Mouse (Mus musculus): ENCODE measurements around the gene Ppp1r14b. TPM values are rescaled to one million over a fixed set of nuclear protein-coding genes. Genes with fewer than 3 reads are reported as not detected.

Gene Ppp1r14b
- polyA plus RNA-seq, 1 experiment from 2014 or later: 44.8 TPM

DNA sequence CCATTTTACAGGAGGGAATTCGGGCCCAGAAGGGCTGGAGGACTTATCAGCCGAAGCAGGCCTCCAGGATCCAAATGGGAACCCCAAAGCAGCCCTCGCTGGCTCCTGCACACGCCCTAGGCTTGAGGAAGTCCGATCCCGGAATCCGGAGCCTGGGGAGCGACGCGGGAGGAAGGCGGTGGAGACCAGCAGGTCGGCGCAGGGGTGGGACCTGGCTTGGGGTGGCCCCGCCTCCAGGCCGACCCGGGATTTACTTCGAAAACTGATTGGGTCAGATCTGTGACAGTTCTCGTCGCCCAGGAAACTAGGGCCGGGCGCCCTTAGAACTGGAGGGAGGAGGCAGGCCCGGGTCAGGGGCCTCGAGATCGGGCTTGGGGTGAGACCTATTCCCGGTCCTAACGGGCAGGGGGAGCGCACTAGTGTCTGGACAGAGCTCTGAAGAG lies 32.5 kb upstream of the Ppp1r14b start, which contains the start of gene Gpr137:
Gpr137 (minus strand) TSS at position 232 of the 443 bp plus-strand sequence.
- H3K9me3 ChIP-seq (ENCODE audit: control insufficient read depth, low read length): no peaks in the 10 kb centered on the region
- H3K27ac ChIP-seq (ENCODE audit: low read length): peak within 1 kb of the TSS; percentile 98
- peak; percentile 93 for ATAC-seq (ENCODE audit: low read depth)
- no peaks in the 10 kb centered on the region for H3K27me3 ChIP-seq (ENCODE audit: control insufficient read depth, insufficient read depth, low read depth, low read length)
- peak within 1 kb of the TSS; percentile 99 for H3K4me2 ChIP-seq (ENCODE audit: low read depth, low read length)
- H3K4me1 ChIP-seq (replicated peaks; ENCODE audit: control insufficient read depth, insufficient read depth, low read length): peaks cover 14% of the 10 kb centered on the region
- no peaks in the 10 kb centered on the region for H3K36me3 ChIP-seq (ENCODE audit: control insufficient read depth, insufficient read depth, low read length)
- H3K9ac ChIP-seq (ENCODE audit: low read length): peak within 1 kb of the TSS; percentile 98
- 0% methylated on average over 27 of the region's 27 CpGs for WGBS
- peak within 1 kb of the TSS; percentile 95 for H3K4me3 ChIP-seq (ENCODE audit: low read length)

DNA sequence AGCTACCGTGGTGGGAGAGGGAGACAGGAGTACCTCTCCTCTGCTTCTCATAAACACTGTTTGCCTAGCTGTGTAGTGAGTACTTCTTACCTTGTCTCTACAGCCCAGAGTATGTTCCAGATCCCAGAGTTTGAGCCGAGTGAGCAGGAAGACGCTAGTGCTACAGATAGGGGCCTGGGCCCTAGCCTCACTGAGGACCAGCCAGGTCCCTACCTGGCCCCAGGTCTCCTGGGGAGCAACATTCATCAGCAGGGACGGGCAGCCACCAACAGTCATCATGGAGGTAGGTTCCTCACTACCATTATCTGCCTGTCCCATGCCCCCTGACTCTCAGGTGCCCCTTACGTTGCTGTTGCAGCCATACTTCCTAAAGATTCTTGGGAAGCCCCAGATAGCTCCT lies 32.0 kb upstream of the Ppp1r14b start:
- no peak; the same call in 1 of the 2 replicates for ATAC-seq (ENCODE audit: low read depth)
- Histone ChIP-seq H3K4me3 (ENCODE audit: low read length) (peak overlapping the region; percentile 95), H3K36me3 (ENCODE audit: control insufficient read depth, insufficient read depth, low read length) (no peaks in the 10 kb centered on the region), H3K9me3 (ENCODE audit: control insufficient read depth, low read length) (no peaks in the 10 kb centered on the region), H3K4me2 (ENCODE audit: low read depth, low read length) (peak overlapping the region; percentile 99), H3K9ac (ENCODE audit: low read length) (peak overlapping the region; percentile 98), H3K27ac (ENCODE audit: low read length) (peak overlapping the region; percentile 98), H3K27me3 (ENCODE audit: control insufficient read depth, insufficient read depth, low read depth, low read length) (no peaks in the 10 kb centered on the region), H3K4me1 (replicated peaks; ENCODE audit: control insufficient read depth, insufficient read depth, low read length) (peaks cover 14% of the 10 kb centered on the region)
- WGBS: 29% methylated on average over 5 of the region's 5 CpGs

DNA sequence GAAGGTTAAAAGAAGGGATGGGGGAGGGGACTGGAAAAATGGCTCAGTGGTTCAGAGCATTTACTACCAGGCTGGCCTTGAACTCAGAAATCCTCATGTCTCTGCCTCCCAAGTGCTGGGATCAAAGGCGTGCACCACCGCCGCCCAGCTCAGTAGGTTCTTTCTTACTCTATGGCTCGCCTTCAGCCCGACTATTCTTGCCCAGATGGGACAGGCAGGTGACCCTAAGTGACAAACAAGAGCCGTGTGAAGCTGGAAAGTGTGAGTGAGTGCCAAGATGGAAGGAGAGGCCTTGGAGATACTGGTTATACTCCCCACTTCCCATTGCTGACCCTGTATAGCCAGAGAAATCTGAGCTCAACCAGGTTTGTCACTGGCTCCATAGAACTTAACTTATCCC lies 31.1 kb upstream of the Ppp1r14b start:
- Histone ChIP-seq H3K4me2 (ENCODE audit: low read depth, low read length) (no peak overlapping the region), H3K36me3 (ENCODE audit: control insufficient read depth, insufficient read depth, low read length) (no peaks in the 10 kb centered on the region)
- no peak for ATAC-seq (ENCODE audit: low read depth)

DNA sequence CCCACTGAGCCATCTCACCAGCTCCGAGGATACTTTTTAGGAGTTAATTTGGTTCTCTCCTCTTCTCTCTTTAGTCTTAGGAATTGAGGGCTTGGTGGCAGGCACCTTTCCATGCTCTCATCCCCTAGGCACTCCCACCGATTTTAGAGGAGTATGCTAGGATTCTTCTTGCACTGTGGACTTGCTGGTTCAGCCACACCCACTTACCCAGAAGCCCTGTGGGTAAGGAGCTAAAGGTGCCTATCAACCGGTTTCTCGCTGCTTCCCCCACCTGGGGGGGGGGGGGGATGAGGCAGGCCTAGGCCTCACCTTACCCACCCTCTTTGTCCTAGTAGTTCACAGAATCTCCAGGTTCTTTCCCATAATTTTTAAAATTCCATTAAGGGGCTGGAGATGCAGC lies 27.0 kb upstream of the Ppp1r14b start:
- no peak for ATAC-seq (ENCODE audit: low read depth)
- Histone ChIP-seq H3K4me2 (ENCODE audit: low read depth, low read length) (no peak overlapping the region), H3K4me1 (replicated peaks; ENCODE audit: control insufficient read depth, insufficient read depth, low read length) (peaks cover 18% of the 10 kb centered on the region), H3K9me3 (ENCODE audit: control insufficient read depth, low read length) (no peaks in the 10 kb centered on the region), H3K4me3 (ENCODE audit: low read length) (no peak overlapping the region), H3K27ac (ENCODE audit: low read length) (no peak overlapping the region), H3K27me3 (ENCODE audit: control insufficient read depth, insufficient read depth, low read depth, low read length) (no peaks in the 10 kb centered on the region), H3K9ac (ENCODE audit: low read length) (no peak overlapping the region), H3K36me3 (ENCODE audit: control insufficient read depth, insufficient read depth, low read length) (no peaks in the 10 kb centered on the region)
- 51% methylated on average over 4 of the region's 4 CpGs for WGBS

More for the DNA sequence above, 31.1 kb upstream of the Ppp1r14b start:
- Histone ChIP-seq H3K4me1 (replicated peaks; ENCODE audit: control insufficient read depth, insufficient read depth, low read length) (peaks cover 14% of the 10 kb centered on the region), H3K27ac (ENCODE audit: low read length) (no peak overlapping the region), H3K9me3 (ENCODE audit: control insufficient read depth, low read length) (no peaks in the 10 kb centered on the region), H3K27me3 (ENCODE audit: control insufficient read depth, insufficient read depth, low read depth, low read length) (no peaks in the 10 kb centered on the region), H3K9ac (ENCODE audit: low read length) (no peak overlapping the region), H3K4me3 (ENCODE audit: low read length) (no peak overlapping the region)
- WGBS: 94% methylated on average over 6 of the region's 6 CpGs

DNA sequence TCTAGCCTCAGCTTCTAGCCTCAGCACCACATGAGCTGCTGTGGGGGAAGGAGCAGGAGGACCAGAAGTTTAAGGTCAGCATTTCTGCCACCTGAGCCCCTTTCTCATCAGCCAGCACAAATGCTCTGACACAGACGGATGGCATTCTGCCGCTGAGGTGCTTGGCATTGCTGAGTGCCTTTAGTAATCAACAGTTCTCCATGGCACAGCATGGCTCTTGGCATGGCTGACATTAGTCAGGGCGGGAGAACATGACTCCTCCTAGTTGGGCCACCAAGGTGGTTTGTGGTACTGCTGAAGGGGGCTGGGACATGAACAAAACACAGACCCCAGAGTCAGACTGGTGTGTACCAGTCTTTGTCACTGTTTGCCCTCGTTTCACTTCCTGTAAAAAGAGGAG lies 26.6 kb upstream of the Ppp1r14b start:
- H3K4me3 ChIP-seq (ENCODE audit: low read length): no peak overlapping the region
- H3K27me3 ChIP-seq (ENCODE audit: control insufficient read depth, insufficient read depth, low read depth, low read length): no peaks in the 10 kb centered on the region
- no peaks in the 10 kb centered on the region for H3K36me3 ChIP-seq (ENCODE audit: control insufficient read depth, insufficient read depth, low read length)
- no peak overlapping the region for H3K27ac ChIP-seq (ENCODE audit: low read length)
- no peaks in the 10 kb centered on the region for H3K9me3 ChIP-seq (ENCODE audit: control insufficient read depth, low read length)
- 78% methylated on average over 4 of the region's 4 CpGs for WGBS
- H3K4me2 ChIP-seq (ENCODE audit: low read depth, low read length): no peak overlapping the region
- H3K4me1 ChIP-seq (replicated peaks; ENCODE audit: control insufficient read depth, insufficient read depth, low read length): peaks cover 18% of the 10 kb centered on the region
- no peak for ATAC-seq (ENCODE audit: low read depth)
- H3K9ac ChIP-seq (ENCODE audit: low read length): no peak overlapping the region

DNA sequence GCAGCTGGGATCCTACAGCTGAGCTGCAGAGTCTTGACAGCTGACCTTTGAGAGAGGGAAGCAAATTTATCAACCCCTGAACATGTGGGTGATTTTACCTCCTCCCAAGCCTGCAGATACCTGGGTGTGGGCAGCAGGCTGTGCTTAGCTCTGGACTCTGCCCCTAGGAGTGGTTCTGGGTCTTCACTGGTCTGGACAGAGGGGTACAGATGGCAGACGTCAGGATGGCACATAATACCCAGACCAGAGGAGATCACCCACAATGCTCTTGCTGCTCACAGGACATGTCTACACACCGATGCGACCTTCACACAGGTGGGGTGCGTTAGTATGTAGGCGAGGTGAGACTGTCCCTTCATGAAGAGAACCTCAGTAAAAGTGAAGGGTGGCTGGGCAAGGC lies 25.2 kb upstream of the Ppp1r14b start:
- no peak overlapping the region for H3K9ac ChIP-seq (ENCODE audit: low read length)
- no peak overlapping the region for H3K27ac ChIP-seq (ENCODE audit: low read length)
- WGBS: 88% methylated on average over 5 of the region's 5 CpGs
- no peak overlapping the region for H3K4me3 ChIP-seq (ENCODE audit: low read length)
- peaks cover 21% of the 10 kb centered on the region for H3K4me1 ChIP-seq (replicated peaks; ENCODE audit: control insufficient read depth, insufficient read depth, low read length)
- no peaks in the 10 kb centered on the region for H3K27me3 ChIP-seq (ENCODE audit: control insufficient read depth, insufficient read depth, low read depth, low read length)
- no peak for ATAC-seq (ENCODE audit: low read depth)
- no peaks in the 10 kb centered on the region; the same call in 1 of the 2 replicates for H3K36me3 ChIP-seq (ENCODE audit: control insufficient read depth, insufficient read depth, low read length)
- H3K9me3 ChIP-seq (ENCODE audit: control insufficient read depth, low read length): no peaks in the 10 kb centered on the region
- no peak overlapping the region for H3K4me2 ChIP-seq (ENCODE audit: low read depth, low read length)

DNA sequence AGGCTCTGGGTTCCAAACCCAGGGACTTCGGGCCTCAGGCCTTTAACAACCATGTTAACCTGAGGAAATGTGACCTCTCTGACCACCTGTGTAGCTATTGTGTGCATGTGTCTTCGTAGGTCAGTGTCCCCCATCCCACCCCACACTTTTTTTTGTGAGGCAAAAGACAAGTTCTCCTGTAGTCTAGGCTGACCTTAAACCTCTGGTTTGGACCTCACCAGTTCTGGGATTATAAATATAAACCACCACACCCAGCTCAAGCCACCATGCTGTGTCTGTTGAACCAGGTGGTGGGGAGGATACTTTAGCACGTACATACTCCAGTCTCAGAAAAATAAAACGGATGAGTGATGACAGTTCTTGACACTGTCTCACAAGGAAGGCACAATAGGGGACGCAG lies 24.8 kb upstream of the Ppp1r14b start:
- H3K9ac ChIP-seq (ENCODE audit: low read length): peak overlapping the region; percentile 84
- no peaks in the 10 kb centered on the region for H3K27me3 ChIP-seq (ENCODE audit: control insufficient read depth, insufficient read depth, low read depth, low read length)
- H3K4me2 ChIP-seq (ENCODE audit: low read depth, low read length): peak overlapping the region; percentile 88
- H3K36me3 ChIP-seq (ENCODE audit: control insufficient read depth, insufficient read depth, low read length): peaks cover 4% of the 10 kb centered on the region
- H3K4me3 ChIP-seq (ENCODE audit: low read length): peak overlapping the region; percentile 68
- peak overlapping the region; percentile 99; the same call in 1 of the 2 replicates for H3K27ac ChIP-seq (ENCODE audit: low read length)
- WGBS: 49% methylated on average over 5 of the region's 5 CpGs
- ATAC-seq (ENCODE audit: low read depth): no peak
- H3K9me3 ChIP-seq (ENCODE audit: control insufficient read depth, low read length): no peaks in the 10 kb centered on the region
- H3K4me1 ChIP-seq (replicated peaks; ENCODE audit: control insufficient read depth, insufficient read depth, low read length): peaks cover 21% of the 10 kb centered on the region

DNA sequence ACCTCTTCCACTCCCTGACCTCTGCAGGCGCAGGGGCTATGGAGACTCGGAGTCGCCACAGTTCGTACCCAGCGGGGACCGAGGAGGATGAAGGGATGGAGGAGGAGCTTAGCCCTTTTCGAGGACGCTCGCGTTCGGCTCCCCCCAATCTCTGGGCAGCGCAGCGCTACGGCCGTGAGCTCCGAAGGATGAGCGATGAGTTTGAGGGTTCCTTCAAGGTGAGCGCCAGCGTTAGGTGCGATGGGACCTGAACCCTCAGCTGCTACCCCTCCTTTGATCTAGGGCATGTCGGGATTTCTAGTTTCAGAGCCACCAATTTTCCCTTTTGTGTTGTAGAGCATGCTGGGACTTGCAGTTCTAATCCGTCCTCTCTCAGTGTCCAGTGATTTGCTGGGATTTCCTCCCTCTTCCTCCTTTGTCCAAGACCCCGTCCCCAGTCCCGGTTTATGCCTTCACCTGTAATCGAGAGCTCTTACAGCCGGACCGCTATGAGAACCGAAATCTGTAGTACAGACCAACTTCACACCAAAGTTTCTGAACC lies 24.1 kb upstream of the Ppp1r14b start:
- no peaks in the 10 kb centered on the region for H3K27me3 ChIP-seq (ENCODE audit: control insufficient read depth, insufficient read depth, low read depth, low read length)
- whole genome bisulfite sequencing: 0% methylated on average over 28 of the region's 28 CpGs
- peak overlapping the region; percentile 68 for H3K4me3 ChIP-seq (ENCODE audit: low read length)
- H3K9ac ChIP-seq (ENCODE audit: low read length): peak overlapping the region; percentile 84
- ATAC-seq (ENCODE audit: low read depth): peak; percentile 40
- peak overlapping the region; percentile 88 for H3K4me2 ChIP-seq (ENCODE audit: low read depth, low read length)
- H3K36me3 ChIP-seq (ENCODE audit: control insufficient read depth, insufficient read depth, low read length): peaks cover 11% of the 10 kb centered on the region
- H3K9me3 ChIP-seq (ENCODE audit: control insufficient read depth, low read length): no peaks in the 10 kb centered on the region
- peaks cover 21% of the 10 kb centered on the region for H3K4me1 ChIP-seq (replicated peaks; ENCODE audit: control insufficient read depth, insufficient read depth, low read length)
- H3K27ac ChIP-seq (ENCODE audit: low read length): peak overlapping the region; percentile 99

DNA sequence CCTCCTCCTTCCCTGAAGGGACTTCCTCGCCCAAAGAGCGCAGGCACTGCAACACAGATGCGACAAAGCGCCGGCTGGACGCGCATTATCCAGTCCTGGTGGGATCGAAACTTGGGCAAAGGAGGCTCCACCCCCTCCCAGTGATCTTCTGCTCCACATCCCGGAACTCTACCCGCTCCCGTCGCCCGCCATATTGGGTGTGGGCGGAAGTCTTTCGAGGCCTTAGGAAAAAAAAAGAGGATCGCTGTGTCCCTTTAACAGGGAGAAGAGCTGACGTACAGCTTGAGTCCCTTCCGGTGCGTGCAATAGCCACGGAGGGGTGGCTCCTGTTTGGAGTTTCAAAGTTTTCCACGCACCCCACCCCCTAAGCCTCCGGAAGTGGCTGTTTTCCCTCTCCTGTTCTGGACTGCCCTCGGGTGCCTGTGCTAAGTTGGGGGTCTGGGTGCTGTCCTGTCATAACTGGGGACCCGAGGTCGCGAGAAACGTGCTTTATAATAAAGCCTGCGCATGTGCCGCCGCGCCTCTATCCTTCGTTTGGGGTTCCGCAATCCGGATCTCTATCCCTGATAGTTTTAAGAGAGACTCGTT lies 23.3 kb upstream of the Ppp1r14b start:
- peak overlapping the region; percentile 84 for H3K9ac ChIP-seq (ENCODE audit: low read length)
- H3K4me1 ChIP-seq (replicated peaks; ENCODE audit: control insufficient read depth, insufficient read depth, low read length): peaks cover 21% of the 10 kb centered on the region
- peaks cover 16% of the 10 kb centered on the region for H3K36me3 ChIP-seq (ENCODE audit: control insufficient read depth, insufficient read depth, low read length)
- H3K4me2 ChIP-seq (ENCODE audit: low read depth, low read length): peak overlapping the region; percentile 88
- H3K9me3 ChIP-seq (ENCODE audit: control insufficient read depth, low read length): no peaks in the 10 kb centered on the region
- H3K27me3 ChIP-seq (ENCODE audit: control insufficient read depth, insufficient read depth, low read depth, low read length): no peaks in the 10 kb centered on the region
- ATAC-seq (ENCODE audit: low read depth): peak; percentile 86
- peak overlapping the region; percentile 68 for H3K4me3 ChIP-seq (ENCODE audit: low read length)
- under 1% methylated on average over 35 of the region's 35 CpGs for WGBS
- H3K27ac ChIP-seq (ENCODE audit: low read length): peak overlapping the region; percentile 99
